Mouse (Mus musculus) lung, embryonic 14.5 days (tissue): Measurements from ENCODE around the gene Senp1. TPM values are rescaled to one million over a fixed set of nuclear protein-coding genes. Genes with fewer than 3 reads are reported as not detected.
A peak's percentile ranks its signal among the peaks of the same experiment; 100 is the strongest.

ENCODE experiments used
- ATAC-seq: fragments of 200-750 bp; cut with Nextera tagmentation; 2 replicates; pipeline ENCODE4 v1.8.0; 2017; ENCODE audit warnings: mild to moderate bottlenecking, moderate TSS enrichment, moderate library complexity; ENCODE audit not compliant: insufficient read depth
- DNase-seq: peaks from one replicate; pipeline ENCODE4 v3.0.0-alpha.2; 2015
- H3K27ac ChIP-seq: fragments of 300-500 bp; sonication (generic); 2 replicates; pipeline ENCODE4 v1.5.1; 2014; ENCODE audit warnings: low read depth, mild to moderate bottlenecking, moderate library complexity
- H3K27me3 ChIP-seq: fragments of 300-500 bp; sonication (generic); 2 replicates; pipeline ENCODE4 v1.6.1; 2014; ENCODE audit warnings: low read length, control low read depth; ENCODE audit not compliant: insufficient read depth
- H3K36me3 ChIP-seq: fragments of 300-500 bp; sonication (generic); 2 replicates; pipeline ENCODE4 v1.6.1; 2014; ENCODE audit warnings: control low read depth; ENCODE audit not compliant: insufficient read depth
- H3K4me1 ChIP-seq: fragments of 300-500 bp; sonication (generic); 2 replicates; pipeline ENCODE4 v1.6.1; 2014; ENCODE audit warnings: antibody characterized with exemption, control low read depth; ENCODE audit not compliant: insufficient read depth
- H3K4me2 ChIP-seq: fragments of 300-500 bp; sonication (generic); 2 replicates; pipeline ENCODE4 v1.6.1; 2014; ENCODE audit warnings: mild to moderate bottlenecking
- H3K4me3 ChIP-seq: fragments of 300-500 bp; sonication (generic); 2 replicates; pipeline ENCODE4 v1.5.1; 2014; ENCODE audit warnings: low read depth, low read length
- H3K9ac ChIP-seq: fragments of 300-500 bp; sonication (generic); 2 replicates; pipeline ENCODE4 v1.6.1; 2014
- H3K9me3 ChIP-seq: fragments of 300-500 bp; sonication (generic); 2 replicates; pipeline ENCODE4 v1.6.1; 2016; ENCODE audit warnings: low read depth, low read length, control low read depth
- CTCF ChIP-seq: IDR thresholded peaks from 2 replicates; pipeline ENCODE4 v1.5.1; 2016; ENCODE audit warnings: antibody characterized with exemption, low read depth
- WGBS: fragments of 180-500 bp; shearing (Covaris S2); extraction: QIAGEN DNeasy Blood & Tissue Kit; methylation state at CpG from one replicate; pipeline ENCODE4 v1.1.7; 2014; 5-methylcytosine and 5-hydroxymethylcytosine counted together
- polyA plus RNA-seq: library from polyadenylated mRNA; unstranded; fragments of >200 nt; fragmentation: Nextera tagmentation; extraction: Ambion mirVana; gene quantifications from 2 replicates; pipeline ENCODE4 v1.2.1, GENCODE M21; 2014

The Senp1 gene
- 37.8 and 38.0 TPM in 2 replicates for polyA plus RNA-seq

GRCm38 (mm10) chr15:98093121-98094011 lies at the start of gene Senp1:
Gene Senp1, minus strand, starts transcription at chr15:98093744.
- no peaks in the 10 kb centered on the region for H3K27me3 ChIP-seq
- peaks cover 7% of the 10 kb centered on the region; the same call in 1 of the 2 replicates for H3K4me1 ChIP-seq
- no peaks in the 10 kb centered on the region for H3K9me3 ChIP-seq
- under 1% methylated on average over 56 of the region's 58 CpGs for WGBS
- no peak for TF ChIP-seq CTCF
- ATAC-seq (peak; percentile 93), DNase-seq (peak; percentile 92)
- peaks cover 1% of the 10 kb centered on the region; the same call in 1 of the 2 replicates for H3K36me3 ChIP-seq
- H3K9ac ChIP-seq: peak within 1 kb of the TSS; percentile 94
- peak within 1 kb of the TSS; percentile 89 for H3K4me3 ChIP-seq
- H3K27ac ChIP-seq: peak within 1 kb of the TSS; percentile 98
- H3K4me2 ChIP-seq: peak within 1 kb of the TSS; percentile 72

GRCm38 (mm10) chr15:98142515-98142914 lies 49.0 kb upstream of the Senp1 start:
- Histone ChIP-seq H3K4me1 (no peaks in the 10 kb centered on the region), H3K36me3 (peaks cover 40% of the 10 kb centered on the region), H3K27ac (no peak overlapping the region), H3K4me2 (no peak overlapping the region), H3K27me3 (no peaks in the 10 kb centered on the region), H3K4me3 (no peak overlapping the region), H3K9ac (no peak overlapping the region), H3K9me3 (no peaks in the 10 kb centered on the region)
- no peak for DNase-seq
- no peak for ATAC-seq
- WGBS: 81% methylated on average over 10 of the region's 10 CpGs
- TF ChIP-seq CTCF: no peak

- no peak overlapping the region for H3K4me3 ChIP-seq
- no peak overlapping the region for H3K9ac ChIP-seq
- WGBS: 89% methylated on average over 5 of the region's 5 CpGs
- DNase-seq (no peak), ATAC-seq (no peak)
- H3K27ac ChIP-seq: no peak overlapping the region
- H3K27me3 ChIP-seq: no peaks in the 10 kb centered on the region
- no peak overlapping the region for H3K4me2 ChIP-seq
- no peaks in the 10 kb centered on the region for H3K9me3 ChIP-seq
- TF ChIP-seq CTCF: no peak
- H3K4me1 ChIP-seq: no peaks in the 10 kb centered on the region
- peaks cover 57% of the 10 kb centered on the region for H3K36me3 ChIP-seq
These were observed 47.3 kb upstream of the Senp1 start for GRCm38 (mm10) chr15:98140809-98141208.

GRCm38 (mm10) chr15:98139763-98140162 lies 46.2 kb upstream of the Senp1 start:
- Histone ChIP-seq H3K9ac (no peak overlapping the region), H3K27ac (no peak overlapping the region), H3K9me3 (no peaks in the 10 kb centered on the region), H3K4me3 (no peak overlapping the region), H3K36me3 (peaks cover 67% of the 10 kb centered on the region), H3K27me3 (no peaks in the 10 kb centered on the region), H3K4me2 (no peak overlapping the region), H3K4me1 (no peaks in the 10 kb centered on the region)
- no peak for TF ChIP-seq CTCF
- DNase-seq (no peak), ATAC-seq (no peak)
- WGBS: 65% methylated on average over 7 of the region's 7 CpGs

- WGBS: 89% methylated on average over 9 of the region's 9 CpGs
- Histone ChIP-seq H3K4me3 (no peak overlapping the region), H3K27me3 (no peaks in the 10 kb centered on the region), H3K9me3 (no peaks in the 10 kb centered on the region), H3K4me1 (no peaks in the 10 kb centered on the region), H3K4me2 (no peak overlapping the region), H3K36me3 (peaks cover 78% of the 10 kb centered on the region), H3K9ac (no peak overlapping the region), H3K27ac (no peak overlapping the region)
- DNase-seq (no peak), ATAC-seq (no peak)
- TF ChIP-seq CTCF: no peak
These were observed 43.3 kb upstream of the Senp1 start for GRCm38 (mm10) chr15:98136871-98137270.

GRCm38 (mm10) chr15:98135671-98136070 lies 42.1 kb upstream of the Senp1 start:
- H3K27me3 ChIP-seq: no peaks in the 10 kb centered on the region
- no peak overlapping the region for H3K4me3 ChIP-seq
- H3K4me2 ChIP-seq: no peak overlapping the region
- H3K27ac ChIP-seq: no peak overlapping the region
- no peaks in the 10 kb centered on the region for H3K9me3 ChIP-seq
- no peak for TF ChIP-seq CTCF
- DNase-seq (no peak), ATAC-seq (no peak)
- no peaks in the 10 kb centered on the region for H3K4me1 ChIP-seq
- H3K9ac ChIP-seq: no peak overlapping the region
- H3K36me3 ChIP-seq: peaks cover 77% of the 10 kb centered on the region
- 94% methylated on average over 13 of the region's 13 CpGs for WGBS

GRCm38 (mm10) chr15:98134666-98135065 lies 41.1 kb upstream of the Senp1 start:
- Histone ChIP-seq H3K9me3 (no peaks in the 10 kb centered on the region), H3K4me3 (no peak overlapping the region), H3K4me1 (no peaks in the 10 kb centered on the region), H3K4me2 (no peak overlapping the region), H3K27me3 (no peaks in the 10 kb centered on the region), H3K36me3 (peaks cover 77% of the 10 kb centered on the region), H3K9ac (no peak overlapping the region), H3K27ac (no peak overlapping the region)
- ATAC-seq (no peak), DNase-seq (no peak)
- 81% methylated on average over 3 of the region's 3 CpGs for WGBS
- TF ChIP-seq CTCF: no peak
